Comparison of ENCODE assay signal across 2 mouse cellular contexts in the genomic region with DNA sequence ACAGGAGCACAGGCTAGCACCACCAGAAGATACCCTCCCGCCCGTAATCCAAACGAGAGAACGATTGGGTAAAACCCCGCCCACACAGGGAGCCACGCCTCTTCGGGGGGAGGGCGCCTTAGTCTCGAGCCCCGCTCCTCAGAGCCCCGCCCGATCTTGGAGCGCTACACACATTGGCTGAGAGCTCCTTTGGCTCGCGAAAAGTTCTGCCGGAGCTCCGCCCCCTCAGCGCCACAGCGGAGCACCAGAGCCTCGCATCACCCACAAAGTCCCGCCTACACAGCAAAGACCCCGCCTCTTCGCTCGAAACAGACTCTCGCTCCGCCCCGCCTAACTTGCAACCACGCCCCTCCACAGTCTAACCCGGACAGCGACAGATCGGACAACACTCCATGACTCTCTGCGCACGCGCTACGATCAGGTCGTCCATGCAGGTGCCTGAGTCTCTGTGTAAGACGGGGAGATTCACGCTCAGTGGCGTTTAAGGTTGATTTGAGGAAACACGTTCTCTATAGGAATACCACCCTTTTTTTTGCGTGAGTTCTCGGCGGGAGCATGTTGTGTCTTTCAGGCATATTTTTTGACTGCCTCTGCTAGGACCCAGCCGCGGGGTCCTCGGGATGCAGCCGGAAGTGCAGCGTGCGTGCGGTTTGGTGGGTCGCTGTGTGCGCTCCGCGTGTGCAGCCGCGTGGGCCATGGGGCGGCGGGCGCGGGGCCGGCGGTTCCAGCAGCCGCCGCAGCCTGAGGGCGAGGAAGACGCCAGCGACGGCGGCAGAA.
TF ChIP-seq lines count a peak whose summit lies in the region.

A gene (minus strand): TSS at position 45 of the 777 bp plus-strand sequence.

TF ChIP-seq in C2C12, 6 proteins besides CTCF, POLR2A, EP300 and RAD21 (continued from another document):
- no peak for TF ChIP-seq FOSL1 (IDR thresholded peaks at IDR 0.05; ENCODE audit: insufficient read depth, low read length, poor library complexity, severe bottlenecking)

TF ChIP-seq in myocyte, 11 proteins besides CTCF, POLR2A, EP300 and RAD21 (continued from another document):
- TF ChIP-seq MAX (IDR thresholded peaks at IDR 0.05; ENCODE audit: low read depth), result peak; percentile 100
- peak in 1 of 3 experiments; percentile 34 for TF ChIP-seq MYOD1 (IDR thresholded peaks at IDR 0.05; ENCODE audit: control insufficient read depth in 1 of 3, insufficient read length in 2 of 3, low read depth in 2 of 3)
- no peak for TF ChIP-seq TCF12 (IDR thresholded peaks at IDR 0.05; ENCODE audit: insufficient read depth, poor library complexity, severe bottlenecking)
- no peak for TF ChIP-seq USF1 (IDR thresholded peaks at IDR 0.05; ENCODE audit: low read depth)
- TF ChIP-seq TCF3 (IDR thresholded peaks at IDR 0.05; ENCODE audit: insufficient read length, low read depth), result no peak
- peak; percentile 87 for TF ChIP-seq POLR2AphosphoS2 (IDR thresholded peaks at IDR 0.05; ENCODE audit: insufficient read length, low read depth)
